Mouse (Mus musculus): ENCODE measurements around the gene Grin2a. TPM values are rescaled to one million over a fixed set of nuclear protein-coding genes. Genes with fewer than 3 reads are reported as not detected.

Grin2a gene
- polyA plus RNA-seq, 1 experiment from 2014 or later = not detected

GRCm38 (mm10) chr16:9901433-9901832, 93.9 kb downstream of the Grin2a start:
- Histone ChIP-seq H3K4me1 (ENCODE audit: control insufficient read depth, low read depth, low read length) (no peaks in the 10 kb centered on the region), H3K4me2 (ENCODE audit: low read depth, low read length) (no peak overlapping the region), H3K9ac (ENCODE audit: low read depth, low read length) (no peak overlapping the region), H3K4me3 (ENCODE audit: low read depth, low read length) (no peak overlapping the region), H3K9me3 (replicated peaks; ENCODE audit: control insufficient read depth, low read length) (no peaks in the 10 kb centered on the region), H3K27me3 (ENCODE audit: control insufficient read depth, insufficient read depth, low read depth, low read length) (no peaks in the 10 kb centered on the region), H3K36me3 (ENCODE audit: control insufficient read depth, insufficient read depth) (no peaks in the 10 kb centered on the region), H3K27ac (ENCODE audit: low read length) (no peak overlapping the region)
- ATAC-seq (ENCODE audit: low read depth) = no peak
- WGBS (ENCODE audit: insufficient replicate concordance) = 16% methylated on average over 1 of the region's 1 CpGs

GRCm38 (mm10) chr16:9900996-9901395, 94.4 kb downstream of the Grin2a start:
- no peak overlapping the region for H3K9ac ChIP-seq (ENCODE audit: low read depth, low read length)
- H3K36me3 ChIP-seq (ENCODE audit: control insufficient read depth, insufficient read depth) = no peaks in the 10 kb centered on the region
- no peaks in the 10 kb centered on the region for H3K9me3 ChIP-seq (replicated peaks; ENCODE audit: control insufficient read depth, low read length)
- H3K4me3 ChIP-seq (ENCODE audit: low read depth, low read length) = no peak overlapping the region
- no peak for ATAC-seq (ENCODE audit: low read depth)
- 43% methylated on average over 3 of the region's 3 CpGs for WGBS (ENCODE audit: insufficient replicate concordance)
- no peak overlapping the region for H3K27ac ChIP-seq (ENCODE audit: low read length)
- H3K4me2 ChIP-seq (ENCODE audit: low read depth, low read length) = no peak overlapping the region
- H3K27me3 ChIP-seq (ENCODE audit: control insufficient read depth, insufficient read depth, low read depth, low read length) = no peaks in the 10 kb centered on the region
- H3K4me1 ChIP-seq (ENCODE audit: control insufficient read depth, low read depth, low read length) = no peaks in the 10 kb centered on the region

- no peak overlapping the region for H3K4me3 ChIP-seq (ENCODE audit: low read depth, low read length)
- no peak for ATAC-seq (ENCODE audit: low read depth)
- no peaks in the 10 kb centered on the region for H3K36me3 ChIP-seq (ENCODE audit: control insufficient read depth, insufficient read depth)
- no peaks in the 10 kb centered on the region for H3K4me1 ChIP-seq (ENCODE audit: control insufficient read depth, low read depth, low read length)
- H3K4me2 ChIP-seq (ENCODE audit: low read depth, low read length) = no peak overlapping the region
- H3K9me3 ChIP-seq (replicated peaks; ENCODE audit: control insufficient read depth, low read length) = no peaks in the 10 kb centered on the region
- WGBS (ENCODE audit: insufficient replicate concordance) = 59% methylated on average over 1 of the region's 1 CpGs
- H3K27ac ChIP-seq (ENCODE audit: low read length) = no peak overlapping the region
- H3K27me3 ChIP-seq (ENCODE audit: control insufficient read depth, insufficient read depth, low read depth, low read length) = no peaks in the 10 kb centered on the region
- H3K9ac ChIP-seq (ENCODE audit: low read depth, low read length) = no peak overlapping the region
These were observed 95.2 kb downstream of the Grin2a start for GRCm38 (mm10) chr16:9900196-9900595.

GRCm38 (mm10) chr16:9899176-9899575, 96.2 kb downstream of the Grin2a start:
- Histone ChIP-seq H3K9me3 (replicated peaks; ENCODE audit: control insufficient read depth, low read length) (no peaks in the 10 kb centered on the region), H3K27ac (ENCODE audit: low read length) (no peak overlapping the region), H3K9ac (ENCODE audit: low read depth, low read length) (no peak overlapping the region), H3K4me2 (ENCODE audit: low read depth, low read length) (no peak overlapping the region), H3K27me3 (ENCODE audit: control insufficient read depth, insufficient read depth, low read depth, low read length) (no peaks in the 10 kb centered on the region), H3K4me1 (ENCODE audit: control insufficient read depth, low read depth, low read length) (no peaks in the 10 kb centered on the region), H3K36me3 (ENCODE audit: control insufficient read depth, insufficient read depth) (no peaks in the 10 kb centered on the region), H3K4me3 (ENCODE audit: low read depth, low read length) (no peak overlapping the region)
- WGBS (ENCODE audit: insufficient replicate concordance) = 57% methylated on average over 2 of the region's 2 CpGs
- no peak for ATAC-seq (ENCODE audit: low read depth)

- Histone ChIP-seq H3K4me1 (ENCODE audit: control insufficient read depth, low read depth, low read length) (no peaks in the 10 kb centered on the region), H3K27ac (ENCODE audit: low read length) (no peak overlapping the region)
- 59% methylated on average over 7 of the region's 7 CpGs for WGBS (ENCODE audit: insufficient replicate concordance)
These were observed 99.8 kb downstream of the Grin2a start for GRCm38 (mm10) chr16:9895581-9895980.

GRCm38 (mm10) chr16:9886155-9886554, 109.2 kb downstream of the Grin2a start:
- no peaks in the 10 kb centered on the region for H3K27me3 ChIP-seq (ENCODE audit: control insufficient read depth, insufficient read depth, low read depth, low read length)
- no peaks in the 10 kb centered on the region for H3K4me1 ChIP-seq (ENCODE audit: control insufficient read depth, low read depth, low read length)
- H3K9me3 ChIP-seq (replicated peaks; ENCODE audit: control insufficient read depth, low read length) = no peaks in the 10 kb centered on the region
- no peak overlapping the region for H3K27ac ChIP-seq (ENCODE audit: low read length)
- H3K36me3 ChIP-seq (ENCODE audit: control insufficient read depth, insufficient read depth) = no peaks in the 10 kb centered on the region
- 62% methylated on average over 4 of the region's 4 CpGs for WGBS (ENCODE audit: insufficient replicate concordance)
- ATAC-seq (ENCODE audit: low read depth) = no peak
- no peak overlapping the region for H3K9ac ChIP-seq (ENCODE audit: low read depth, low read length)
- no peak overlapping the region for H3K4me3 ChIP-seq (ENCODE audit: low read depth, low read length)
- H3K4me2 ChIP-seq (ENCODE audit: low read depth, low read length) = no peak overlapping the region

More at GRCm38 (mm10) chr16:9895581-9895980, 99.8 kb downstream of the Grin2a start:
- no peak for ATAC-seq (ENCODE audit: low read depth)
- H3K9me3 ChIP-seq (replicated peaks; ENCODE audit: control insufficient read depth, low read length) = no peaks in the 10 kb centered on the region
- no peaks in the 10 kb centered on the region for H3K36me3 ChIP-seq (ENCODE audit: control insufficient read depth, insufficient read depth)
- H3K4me2 ChIP-seq (ENCODE audit: low read depth, low read length) = no peak overlapping the region
- no peak overlapping the region for H3K4me3 ChIP-seq (ENCODE audit: low read depth, low read length)
- no peak overlapping the region for H3K9ac ChIP-seq (ENCODE audit: low read depth, low read length)
- no peaks in the 10 kb centered on the region for H3K27me3 ChIP-seq (ENCODE audit: control insufficient read depth, insufficient read depth, low read depth, low read length)

- Histone ChIP-seq H3K4me1 (ENCODE audit: control insufficient read depth, low read depth, low read length) (no peaks in the 10 kb centered on the region), H3K4me3 (ENCODE audit: low read depth, low read length) (no peak overlapping the region), H3K9ac (ENCODE audit: low read depth, low read length) (no peak overlapping the region), H3K4me2 (ENCODE audit: low read depth, low read length) (no peak overlapping the region), H3K27ac (ENCODE audit: low read length) (no peak overlapping the region), H3K36me3 (ENCODE audit: control insufficient read depth, insufficient read depth) (no peaks in the 10 kb centered on the region), H3K9me3 (replicated peaks; ENCODE audit: control insufficient read depth, low read length) (no peaks in the 10 kb centered on the region), H3K27me3 (ENCODE audit: control insufficient read depth, insufficient read depth, low read depth, low read length) (no peaks in the 10 kb centered on the region)
- WGBS (ENCODE audit: insufficient replicate concordance) = 82% methylated on average over 2 of the region's 2 CpGs
- no peak for ATAC-seq (ENCODE audit: low read depth)
These were observed 111.2 kb downstream of the Grin2a start for GRCm38 (mm10) chr16:9884141-9884540.

GRCm38 (mm10) chr16:9882420-9882819, 112.9 kb downstream of the Grin2a start:
- no peak for ATAC-seq (ENCODE audit: low read depth)
- Histone ChIP-seq H3K9ac (ENCODE audit: low read depth, low read length) (no peak overlapping the region), H3K4me1 (ENCODE audit: control insufficient read depth, low read depth, low read length) (no peaks in the 10 kb centered on the region), H3K36me3 (ENCODE audit: control insufficient read depth, insufficient read depth) (no peaks in the 10 kb centered on the region), H3K27me3 (ENCODE audit: control insufficient read depth, insufficient read depth, low read depth, low read length) (no peaks in the 10 kb centered on the region), H3K27ac (ENCODE audit: low read length) (no peak overlapping the region), H3K4me3 (ENCODE audit: low read depth, low read length) (no peak overlapping the region), H3K4me2 (ENCODE audit: low read depth, low read length) (no peak overlapping the region), H3K9me3 (replicated peaks; ENCODE audit: control insufficient read depth, low read length) (no peaks in the 10 kb centered on the region)
- 51% methylated on average over 4 of the region's 4 CpGs for WGBS (ENCODE audit: insufficient replicate concordance)

GRCm38 (mm10) chr16:9873001-9873400, 122.4 kb downstream of the Grin2a start:
- ATAC-seq (ENCODE audit: low read depth) = no peak
- WGBS (ENCODE audit: insufficient replicate concordance) = 51% methylated on average over 4 of the region's 4 CpGs
- no peaks in the 10 kb centered on the region for H3K27me3 ChIP-seq (ENCODE audit: control insufficient read depth, insufficient read depth, low read depth, low read length)

More at GRCm38 (mm10) chr16:9873001-9873400, 122.4 kb downstream of the Grin2a start:
- no peak overlapping the region for H3K27ac ChIP-seq (ENCODE audit: low read length)
- no peak overlapping the region for H3K9ac ChIP-seq (ENCODE audit: low read depth, low read length)
- H3K36me3 ChIP-seq (ENCODE audit: control insufficient read depth, insufficient read depth) = no peaks in the 10 kb centered on the region
- H3K9me3 ChIP-seq (replicated peaks; ENCODE audit: control insufficient read depth, low read length) = no peaks in the 10 kb centered on the region
- H3K4me3 ChIP-seq (ENCODE audit: low read depth, low read length) = no peak overlapping the region
- no peak overlapping the region for H3K4me2 ChIP-seq (ENCODE audit: low read depth, low read length)
- no peaks in the 10 kb centered on the region for H3K4me1 ChIP-seq (ENCODE audit: control insufficient read depth, low read depth, low read length)

Measured in liver, embryonic 16.5 days (tissue).